Mouse (Mus musculus): ENCODE data around the gene Prkrip1. TPM values are rescaled to one million over a fixed set of nuclear protein-coding genes. Genes with fewer than 3 reads are reported as not detected.

Gene Prkrip1
- polyA plus RNA-seq, 1 experiment from 2014 or later, result 35.1 TPM

DNA sequence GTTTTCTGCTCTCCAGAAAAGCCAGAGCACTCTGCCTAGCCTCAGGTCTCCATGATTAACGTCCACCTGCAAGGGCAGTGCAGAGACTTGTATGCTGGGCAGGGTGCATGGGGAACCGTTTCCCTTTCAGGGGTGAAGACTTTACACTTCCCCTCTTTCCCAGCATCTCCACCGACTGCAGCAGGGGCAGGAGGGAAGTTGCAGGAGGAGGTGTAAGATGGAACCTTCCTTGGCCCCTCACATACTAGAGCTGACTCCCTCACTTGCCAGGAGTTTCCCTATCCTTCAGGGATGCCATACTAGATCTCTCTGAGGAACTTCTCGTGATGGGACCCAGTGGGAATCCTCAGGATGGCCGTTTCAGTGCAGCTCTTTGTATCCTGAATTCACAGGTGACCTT lies 11.8 kb upstream of the Prkrip1 start:
- Histone ChIP-seq H3K4me1 (no peaks in the 10 kb centered on the region), H3K4me2 (no peak overlapping the region), H3K27ac (replicated peaks) (no peak overlapping the region), H3K27me3 (replicated peaks) (no peaks in the 10 kb centered on the region), H3K36me3 (no peaks in the 10 kb centered on the region), H3K9me3 (peaks cover 4% of the 10 kb centered on the region; the same call in 1 of the 2 replicates), H3K4me3 (no peak overlapping the region), H3K9ac (no peak overlapping the region)
- 64% methylated on average over 5 of the region's 5 CpGs for WGBS
- no peak for ATAC-seq (ENCODE audit: extremely low read depth, insufficient number of reproducible peaks, low FRiP score, low TSS enrichment)

- no peak overlapping the region for H3K27ac ChIP-seq (replicated peaks)
- no peak overlapping the region for H3K4me3 ChIP-seq
- H3K9me3 ChIP-seq, result no peaks in the 10 kb centered on the region
- peaks cover 12% of the 10 kb centered on the region for H3K4me1 ChIP-seq
- WGBS, result 26% methylated on average over 7 of the region's 7 CpGs
- H3K36me3 ChIP-seq, result peaks cover 5% of the 10 kb centered on the region
- ATAC-seq (ENCODE audit: extremely low read depth, insufficient number of reproducible peaks, low FRiP score, low TSS enrichment), result no peak
- no peaks in the 10 kb centered on the region for H3K27me3 ChIP-seq (replicated peaks)
- H3K9ac ChIP-seq, result no peak overlapping the region
- H3K4me2 ChIP-seq, result no peak overlapping the region
Observed at GRCm38 (mm10) chr5:136201832-136202231, 3.1 kb upstream of the Prkrip1 start.

GRCm38 (mm10) chr5:136199526-136199925 lies 763 bp upstream of the Prkrip1 start:
- peaks cover 12% of the 10 kb centered on the region for H3K4me1 ChIP-seq
- H3K4me3 ChIP-seq, result peak overlapping the region; percentile 93
- H3K9ac ChIP-seq, result peak overlapping the region; percentile 94
- no peak for ATAC-seq (ENCODE audit: extremely low read depth, insufficient number of reproducible peaks, low FRiP score, low TSS enrichment)
- H3K4me2 ChIP-seq, result peak overlapping the region; percentile 95
- H3K36me3 ChIP-seq, result peaks cover 28% of the 10 kb centered on the region
- no peaks in the 10 kb centered on the region for H3K9me3 ChIP-seq
- H3K27ac ChIP-seq (replicated peaks), result peak overlapping the region; percentile 75
- 35% methylated on average over 11 of the region's 11 CpGs for WGBS
- H3K27me3 ChIP-seq (replicated peaks), result no peaks in the 10 kb centered on the region

- H3K27ac ChIP-seq (replicated peaks), result no peak overlapping the region
- no peak for ATAC-seq (ENCODE audit: extremely low read depth, insufficient number of reproducible peaks, low FRiP score, low TSS enrichment)
- 81% methylated on average over 7 of the region's 7 CpGs for WGBS
- peaks cover 95% of the 10 kb centered on the region for H3K36me3 ChIP-seq
- no peak overlapping the region for H3K9ac ChIP-seq
- H3K27me3 ChIP-seq (replicated peaks), result no peaks in the 10 kb centered on the region
- H3K4me3 ChIP-seq, result no peak overlapping the region
- H3K4me1 ChIP-seq, result no peaks in the 10 kb centered on the region
- H3K4me2 ChIP-seq, result no peak overlapping the region
- no peaks in the 10 kb centered on the region for H3K9me3 ChIP-seq
Observed at GRCm38 (mm10) chr5:136191870-136192269, 6.9 kb downstream of the Prkrip1 start.

GRCm38 (mm10) chr5:136186723-136187122 lies 12.0 kb downstream of the Prkrip1 start:
- H3K4me1 ChIP-seq, result no peaks in the 10 kb centered on the region
- H3K9ac ChIP-seq, result no peak overlapping the region
- H3K36me3 ChIP-seq, result peaks cover 93% of the 10 kb centered on the region
- no peak overlapping the region for H3K27ac ChIP-seq (replicated peaks)
- no peaks in the 10 kb centered on the region for H3K27me3 ChIP-seq (replicated peaks)
- WGBS, result 45% methylated on average over 4 of the region's 4 CpGs
- ATAC-seq (ENCODE audit: extremely low read depth, insufficient number of reproducible peaks, low FRiP score, low TSS enrichment), result no peak
- no peak overlapping the region for H3K4me2 ChIP-seq
- H3K9me3 ChIP-seq, result no peaks in the 10 kb centered on the region
- H3K4me3 ChIP-seq, result no peak overlapping the region

- Histone ChIP-seq H3K27ac (replicated peaks) (no peak overlapping the region), H3K4me2 (no peak overlapping the region), H3K9me3 (no peaks in the 10 kb centered on the region), H3K4me1 (no peaks in the 10 kb centered on the region), H3K36me3 (peaks cover 94% of the 10 kb centered on the region), H3K27me3 (replicated peaks) (no peaks in the 10 kb centered on the region), H3K4me3 (no peak overlapping the region), H3K9ac (no peak overlapping the region)
- 92% methylated on average over 7 of the region's 7 CpGs for WGBS
- ATAC-seq (ENCODE audit: extremely low read depth, insufficient number of reproducible peaks, low FRiP score, low TSS enrichment), result no peak
Observed at GRCm38 (mm10) chr5:136183766-136184165, 15.0 kb downstream of the Prkrip1 start.

DNA sequence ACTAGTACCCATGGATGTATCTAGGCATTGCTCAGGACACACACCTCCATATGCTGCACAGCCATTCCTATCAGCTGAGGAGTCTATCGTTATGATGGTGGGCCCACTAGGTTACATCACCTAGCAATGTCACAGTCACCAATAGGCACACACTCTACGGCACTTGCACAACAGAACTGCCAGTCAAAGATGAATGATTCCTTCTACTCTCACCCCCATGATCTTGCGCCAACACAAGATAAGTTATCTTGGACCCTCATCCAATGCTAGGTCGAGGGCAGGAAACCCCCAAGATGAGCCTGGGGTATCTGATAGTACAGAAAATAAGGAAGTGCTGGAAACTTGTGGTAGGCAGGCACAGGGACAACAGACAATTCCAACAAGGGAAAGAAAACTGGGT lies 15.9 kb downstream of the Prkrip1 start:
- Histone ChIP-seq H3K9ac (no peak overlapping the region), H3K4me3 (no peak overlapping the region), H3K27ac (replicated peaks) (no peak overlapping the region), H3K9me3 (no peaks in the 10 kb centered on the region), H3K4me2 (no peak overlapping the region), H3K36me3 (peaks cover 93% of the 10 kb centered on the region), H3K27me3 (replicated peaks) (no peaks in the 10 kb centered on the region), H3K4me1 (no peaks in the 10 kb centered on the region)
- WGBS, result 81% methylated on average over 4 of the region's 4 CpGs
- no peak for ATAC-seq (ENCODE audit: extremely low read depth, insufficient number of reproducible peaks, low FRiP score, low TSS enrichment)

GRCm38 (mm10) chr5:136182049-136182448 lies 16.7 kb downstream of the Prkrip1 start:
- H3K9me3 ChIP-seq, result no peaks in the 10 kb centered on the region
- no peaks in the 10 kb centered on the region for H3K27me3 ChIP-seq (replicated peaks)
- H3K4me2 ChIP-seq, result no peak overlapping the region
- WGBS, result 83% methylated on average over 6 of the region's 6 CpGs
- ATAC-seq (ENCODE audit: extremely low read depth, insufficient number of reproducible peaks, low FRiP score, low TSS enrichment), result no peak
- H3K4me1 ChIP-seq, result peaks cover 4% of the 10 kb centered on the region; the same call in 1 of the 2 replicates
- no peak overlapping the region for H3K9ac ChIP-seq
- no peak overlapping the region for H3K4me3 ChIP-seq
- H3K36me3 ChIP-seq, result peaks cover 95% of the 10 kb centered on the region
- no peak overlapping the region for H3K27ac ChIP-seq (replicated peaks)

- Histone ChIP-seq H3K27ac (replicated peaks) (no peak overlapping the region), H3K9me3 (no peaks in the 10 kb centered on the region), H3K4me3 (no peak overlapping the region), H3K36me3 (peaks cover 92% of the 10 kb centered on the region), H3K9ac (no peak overlapping the region), H3K4me2 (no peak overlapping the region), H3K4me1 (peaks cover 8% of the 10 kb centered on the region; the same call in 1 of the 2 replicates), H3K27me3 (replicated peaks) (no peaks in the 10 kb centered on the region)
- 90% methylated on average over 6 of the region's 6 CpGs for WGBS
- ATAC-seq (ENCODE audit: extremely low read depth, insufficient number of reproducible peaks, low FRiP score, low TSS enrichment), result no peak
Observed at GRCm38 (mm10) chr5:136181197-136181596, 17.6 kb downstream of the Prkrip1 start.

DNA sequence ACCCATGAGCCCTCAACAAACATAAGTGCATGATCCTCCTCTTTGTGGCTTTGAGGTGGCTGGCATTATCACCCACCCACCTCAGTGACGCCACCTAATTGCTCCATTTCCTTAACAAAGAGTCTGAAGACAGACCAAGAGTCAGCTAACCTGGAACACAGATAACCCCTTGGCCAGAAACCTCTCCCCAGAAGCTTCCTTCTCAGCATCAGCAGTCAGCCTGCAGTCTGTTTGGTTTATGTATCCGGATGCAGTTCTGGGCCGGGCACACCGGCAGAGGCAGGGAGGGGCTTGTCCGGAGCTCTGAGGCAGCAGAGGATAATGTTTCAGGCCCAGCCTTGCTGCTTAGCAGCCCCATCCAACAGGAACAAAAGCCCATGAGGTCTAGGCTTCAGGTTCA lies 19.2 kb downstream of the Prkrip1 start:
- peaks cover 76% of the 10 kb centered on the region for H3K36me3 ChIP-seq
- H3K4me3 ChIP-seq, result no peak overlapping the region
- no peak for ATAC-seq (ENCODE audit: extremely low read depth, insufficient number of reproducible peaks, low FRiP score, low TSS enrichment)
- H3K9ac ChIP-seq, result no peak overlapping the region
- H3K4me1 ChIP-seq, result peaks cover 8% of the 10 kb centered on the region; the same call in 1 of the 2 replicates
- no peak overlapping the region for H3K4me2 ChIP-seq
- WGBS, result 84% methylated on average over 5 of the region's 5 CpGs
- no peaks in the 10 kb centered on the region for H3K9me3 ChIP-seq
- no peaks in the 10 kb centered on the region for H3K27me3 ChIP-seq (replicated peaks)
- H3K27ac ChIP-seq (replicated peaks), result no peak overlapping the region

DNA sequence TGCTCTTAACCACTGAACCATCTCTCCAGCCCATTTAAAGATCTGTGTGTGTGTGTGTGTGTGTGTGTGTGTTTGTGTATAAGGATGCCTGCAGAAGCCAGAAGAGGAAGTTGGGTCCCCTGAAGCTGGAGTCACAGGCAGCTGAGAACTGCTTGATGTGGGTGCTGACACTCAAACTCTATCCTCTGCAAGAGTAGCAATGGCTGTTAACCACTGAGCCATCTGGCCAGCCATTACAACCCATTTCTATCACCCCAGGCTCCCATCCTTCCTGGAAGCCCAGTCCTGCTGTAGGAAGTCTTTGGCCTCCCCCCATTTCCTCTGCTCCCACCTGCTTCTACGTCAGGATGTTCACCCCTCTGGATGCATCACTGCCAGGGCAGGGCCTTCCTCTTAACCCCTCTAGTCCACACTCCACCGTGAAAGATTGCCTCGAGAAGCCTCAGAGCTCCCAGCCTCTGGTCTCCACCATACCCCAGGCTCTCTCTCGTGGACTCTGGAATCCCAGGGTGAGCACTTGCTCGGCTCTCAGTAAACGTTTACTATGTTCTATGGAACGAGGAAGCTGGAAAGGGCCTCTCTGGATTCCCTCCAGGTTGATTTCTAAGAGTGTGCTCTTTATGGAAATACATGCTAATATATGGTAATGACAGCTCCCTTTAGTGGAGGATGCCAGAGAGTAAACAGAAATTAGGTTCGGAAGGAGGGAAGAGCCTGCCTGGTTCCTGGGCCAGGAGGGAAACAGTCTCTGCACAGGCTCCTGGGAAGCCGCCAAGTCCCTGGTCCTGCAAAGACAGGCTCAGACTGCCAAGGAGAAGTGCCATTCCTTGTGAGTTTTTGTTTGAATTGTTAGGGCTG lies 24.9 kb downstream of the Prkrip1 start:
- Histone ChIP-seq H3K4me2 (no peak overlapping the region), H3K4me1 (peaks cover 29% of the 10 kb centered on the region), H3K9ac (no peak overlapping the region), H3K36me3 (peaks cover 20% of the 10 kb centered on the region), H3K27ac (replicated peaks) (peak overlapping the region; percentile 33), H3K27me3 (replicated peaks) (peaks cover 12% of the 10 kb centered on the region), H3K9me3 (no peaks in the 10 kb centered on the region), H3K4me3 (no peak overlapping the region)
- 41% methylated on average over 9 of the region's 9 CpGs for WGBS
- no peak for ATAC-seq (ENCODE audit: extremely low read depth, insufficient number of reproducible peaks, low FRiP score, low TSS enrichment)

GRCm38 (mm10) chr5:136172939-136173338 lies 25.8 kb downstream of the Prkrip1 start:
- Histone ChIP-seq H3K9me3 (peaks cover 3% of the 10 kb centered on the region; the same call in 1 of the 2 replicates), H3K36me3 (peaks cover 14% of the 10 kb centered on the region), H3K4me1 (peaks cover 29% of the 10 kb centered on the region), H3K9ac (no peak overlapping the region), H3K27me3 (replicated peaks) (peaks cover 12% of the 10 kb centered on the region), H3K27ac (replicated peaks) (no peak overlapping the region), H3K4me2 (no peak overlapping the region), H3K4me3 (no peak overlapping the region)
- no peak for ATAC-seq (ENCODE audit: extremely low read depth, insufficient number of reproducible peaks, low FRiP score, low TSS enrichment)
- WGBS, result 61% methylated on average over 9 of the region's 9 CpGs

Measured in heart, embryonic 13.5 days (tissue).